Mouse (Mus musculus): Measurements from ENCODE around the gene Amdhd1.
"Not testable (repeated sequence)": the region's sequence is repeated elsewhere in the genome, so short reads cannot be mapped to it uniquely, and the experiment has no call there.

The Amdhd1 gene

GRCm38 (mm10) chr10:93539775-93540430, at the start of gene Amdhd1:
Gene Amdhd1, minus strand, starts transcription at chr10:93540033.
- peak; percentile 92 for DNase-seq (ENCODE audit: low read depth)

GRCm38 (mm10) chr10:93589281-93589848, 49.5 kb upstream of the Amdhd1 start, which contains the start of gene Snrpf:
Gene Snrpf, minus strand, starts transcription at chr10:93589706.
- peak; percentile 95 for DNase-seq (ENCODE audit: low read depth)

- peak; percentile 39 for DNase-seq (ENCODE audit: low read depth)
These were observed 49.0 kb upstream of the Amdhd1 start for GRCm38 (mm10) chr10:93588796-93589195.

- peak; percentile 89 for DNase-seq (ENCODE audit: low read depth)
These were observed 37.5 kb upstream of the Amdhd1 start for GRCm38 (mm10) chr10:93577271-93577886.

- no peak for DNase-seq (ENCODE audit: low read depth)
These were observed 36.1 kb upstream of the Amdhd1 start for GRCm38 (mm10) chr10:93575960-93576359.

- no peak for DNase-seq (ENCODE audit: low read depth)
These were observed 35.1 kb upstream of the Amdhd1 start for GRCm38 (mm10) chr10:93574966-93575365.

- no peak for DNase-seq (ENCODE audit: low read depth)
These were observed 32.4 kb upstream of the Amdhd1 start for GRCm38 (mm10) chr10:93572209-93572608.

- DNase-seq (ENCODE audit: low read depth) = no peak
These were observed 28.8 kb upstream of the Amdhd1 start for GRCm38 (mm10) chr10:93568671-93569070.

- DNase-seq (ENCODE audit: low read depth) = no peak
These were observed 28.2 kb upstream of the Amdhd1 start for GRCm38 (mm10) chr10:93567841-93568566.

- no peak for DNase-seq (ENCODE audit: low read depth)
These were observed 27.2 kb upstream of the Amdhd1 start for GRCm38 (mm10) chr10:93567066-93567465.

- DNase-seq (ENCODE audit: low read depth) = no peak
These were observed 24.8 kb upstream of the Amdhd1 start for GRCm38 (mm10) chr10:93564518-93565090.

- peak; percentile 37 for DNase-seq (ENCODE audit: low read depth)
These were observed 20.0 kb upstream of the Amdhd1 start for GRCm38 (mm10) chr10:93559786-93560185.

GRCm38 (mm10) chr10:93557971-93558370, 18.1 kb upstream of the Amdhd1 start:
- not testable (repeated sequence) for DNase-seq (ENCODE audit: low read depth)

- no peak for DNase-seq (ENCODE audit: low read depth)
These were observed 12.8 kb upstream of the Amdhd1 start for GRCm38 (mm10) chr10:93552596-93552995.

GRCm38 (mm10) chr10:93549821-93550220, 10.0 kb upstream of the Amdhd1 start:
- no peak for DNase-seq (ENCODE audit: low read depth)

- DNase-seq (ENCODE audit: low read depth) = peak; percentile 76
These were observed 9.2 kb upstream of the Amdhd1 start for GRCm38 (mm10) chr10:93548991-93549390.

- no peak for DNase-seq (ENCODE audit: low read depth)
These were observed 8.0 kb upstream of the Amdhd1 start for GRCm38 (mm10) chr10:93547741-93548270.

- DNase-seq (ENCODE audit: low read depth) = peak; percentile 16
These were observed 4.3 kb upstream of the Amdhd1 start for GRCm38 (mm10) chr10:93544172-93544571.

GRCm38 (mm10) chr10:93543176-93543575, 3.3 kb upstream of the Amdhd1 start:
- DNase-seq (ENCODE audit: low read depth) = no peak

GRCm38 (mm10) chr10:93542356-93542755, 2.5 kb upstream of the Amdhd1 start:
- no peak for DNase-seq (ENCODE audit: low read depth)

- peak; percentile 62 for DNase-seq (ENCODE audit: low read depth)
These were observed 1.8 kb upstream of the Amdhd1 start for GRCm38 (mm10) chr10:93541585-93541984.

All from 416B (cell line).